Mouse (Mus musculus) layer of hippocampus, adult 9-11 months (tissue): ENCODE data around the gene Acot11.
A peak's percentile ranks its signal among the peaks of the same experiment; 100 is the strongest.

Experiments used
- DNase-seq: peaks from one replicate; pipeline ENCODE4 v3.0.0; 2022

Gene Acot11

DNA sequence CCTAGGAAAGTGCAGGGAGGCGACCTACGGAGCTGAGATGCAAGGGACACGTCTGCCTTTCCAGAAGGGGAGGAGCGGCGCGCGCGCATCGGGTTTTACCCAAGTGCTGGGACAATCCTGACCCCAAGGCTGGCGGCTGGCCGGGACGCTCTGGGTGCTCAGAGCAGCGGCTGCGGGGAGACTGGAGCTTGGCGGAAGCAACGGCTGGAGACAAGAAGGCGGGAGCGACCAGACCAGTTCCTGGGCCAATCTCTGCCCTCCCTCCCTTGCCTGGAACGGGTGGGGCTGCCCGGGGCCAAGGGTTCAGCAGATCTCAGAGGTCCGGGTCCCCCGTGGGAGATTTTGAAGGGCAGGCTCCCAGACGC, at the start of gene Acot11:
TSS of gene Acot11 (minus strand) at position 89 of the 365 bp plus-strand sequence.
- no peak for DNase-seq

DNA sequence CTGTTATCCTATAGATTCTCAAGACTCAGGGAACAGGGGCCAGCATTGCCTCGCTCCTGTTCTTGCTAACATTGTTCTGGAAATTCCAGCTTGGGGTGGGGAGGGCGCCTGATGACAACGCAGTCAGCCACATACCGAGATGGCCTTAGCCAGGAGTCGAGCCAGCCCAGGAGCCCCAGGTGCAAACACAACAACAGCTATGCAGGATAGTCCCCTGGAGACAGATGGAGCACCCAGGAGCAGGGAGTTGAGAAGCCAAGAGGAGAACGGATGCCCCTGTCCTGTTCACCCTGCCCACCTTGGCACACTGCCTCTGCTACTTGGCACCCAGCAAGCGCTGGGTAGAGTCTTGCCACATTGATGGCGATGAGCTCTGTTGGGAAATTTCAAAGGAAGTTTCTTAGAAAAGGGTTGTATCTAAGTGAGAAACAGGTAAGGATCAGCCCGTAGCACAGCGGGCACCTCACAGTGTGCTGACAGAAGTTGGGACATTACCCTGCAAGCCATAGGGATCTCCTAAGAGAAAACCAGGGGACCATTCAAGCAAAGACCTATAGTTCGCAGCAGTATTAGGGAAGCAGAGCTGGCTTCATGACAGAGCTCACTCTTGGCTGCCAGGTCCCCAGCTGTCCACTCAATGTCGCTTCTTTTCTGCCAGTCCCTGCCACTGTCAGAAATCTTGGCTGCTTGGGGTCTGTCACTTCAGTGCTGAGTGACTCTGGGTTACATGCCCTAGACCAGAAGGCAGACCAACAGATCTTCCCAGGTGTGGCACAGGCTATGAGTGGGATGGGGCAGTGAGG, 43.7 kb upstream of the Acot11 start:
- DNase-seq = no peak

DNA sequence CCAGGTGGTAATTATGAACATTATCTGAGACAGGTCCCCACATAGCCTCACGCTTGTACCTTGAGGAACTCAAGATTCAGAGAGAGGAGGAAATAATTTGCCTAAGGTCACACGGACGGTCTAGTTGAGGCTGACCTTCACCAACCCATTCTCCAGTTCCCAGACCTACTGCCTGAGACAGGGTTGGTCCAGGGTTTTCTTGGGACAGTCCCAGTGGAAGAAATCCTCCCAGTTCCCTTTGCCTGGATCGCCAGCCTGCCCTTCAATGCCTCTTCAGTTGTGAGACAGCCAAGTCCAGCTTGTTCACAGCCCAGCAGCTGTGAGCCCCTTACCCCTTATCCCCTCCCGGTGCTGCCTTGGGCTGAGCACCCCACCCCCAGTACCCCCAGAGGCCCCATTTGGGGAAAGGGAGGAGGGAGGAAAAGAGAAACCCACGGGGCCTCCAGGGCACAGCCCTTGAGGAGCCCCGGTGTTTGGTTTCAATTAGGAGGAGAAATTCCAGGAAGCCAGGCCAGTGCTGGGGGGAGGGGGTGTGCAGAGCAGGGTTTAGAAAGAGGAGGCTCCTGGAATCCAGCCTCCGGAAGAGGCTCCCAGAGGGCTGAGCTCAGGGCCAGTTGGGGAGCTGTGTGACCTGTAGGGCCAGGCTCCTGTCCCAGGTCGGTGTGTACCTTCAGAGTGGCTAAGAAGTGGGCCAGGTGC, 42.9 kb upstream of the Acot11 start:
- DNase-seq = no peak

DNA sequence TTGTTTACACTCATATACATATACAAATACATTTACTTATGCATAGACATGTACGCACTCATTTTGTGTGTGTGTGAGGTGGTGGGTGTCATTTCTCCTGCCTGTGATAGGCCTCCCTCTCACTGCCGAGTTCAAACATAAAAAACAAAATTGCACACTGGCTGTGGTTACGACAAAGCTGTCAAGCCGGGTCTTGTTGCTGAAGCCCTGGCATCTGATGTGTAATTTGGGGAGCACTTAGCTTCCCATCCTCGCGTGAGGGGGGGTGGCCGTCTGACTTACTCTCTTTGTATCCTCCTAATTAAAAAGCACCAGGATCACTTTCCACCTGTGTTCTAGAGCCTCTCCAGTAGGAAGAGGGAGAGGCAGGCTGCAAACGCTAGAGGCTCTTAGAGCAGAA, 37.8 kb upstream of the Acot11 start:
- DNase-seq = no peak

DNA sequence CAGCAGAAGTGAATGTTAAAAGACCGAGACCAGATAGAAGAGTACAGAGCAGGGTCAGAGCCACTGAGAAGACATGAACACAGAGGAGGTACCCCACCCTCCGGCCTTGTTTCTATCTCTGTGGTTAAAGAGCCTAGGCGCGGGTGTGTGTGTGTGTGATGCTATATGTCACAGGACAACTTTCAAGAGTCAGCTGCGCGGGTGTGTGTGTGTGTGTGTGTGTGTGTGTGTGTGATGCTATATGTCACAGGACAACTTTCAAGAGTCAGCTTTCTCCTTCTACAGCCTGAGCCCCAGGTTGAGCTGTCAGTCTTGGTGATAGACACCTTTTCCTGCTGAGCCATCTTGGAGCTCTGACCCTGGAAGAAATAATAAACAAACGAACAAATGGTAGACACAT, 37.1 kb upstream of the Acot11 start:
- no peak for DNase-seq

DNA sequence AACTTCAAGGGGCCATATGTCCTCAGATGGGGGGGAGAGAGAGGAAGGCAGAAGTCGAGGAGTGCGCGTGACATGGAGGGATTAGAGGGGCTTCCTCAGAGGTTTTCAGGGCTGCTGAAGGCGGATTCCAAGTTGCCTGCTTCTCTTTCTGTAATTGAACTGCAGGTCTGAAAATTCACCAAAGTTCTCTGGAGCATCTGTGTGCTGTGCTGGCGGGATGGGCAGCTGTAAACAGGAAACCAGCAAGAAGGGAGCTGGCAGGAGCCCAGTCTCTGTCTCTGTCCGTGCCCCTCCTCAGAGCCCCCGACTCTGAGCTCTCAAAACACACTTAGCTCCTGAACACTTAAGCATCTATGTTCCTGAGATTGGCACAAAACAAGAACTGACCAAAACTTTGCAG, 36.5 kb upstream of the Acot11 start:
- DNase-seq = no peak

DNA sequence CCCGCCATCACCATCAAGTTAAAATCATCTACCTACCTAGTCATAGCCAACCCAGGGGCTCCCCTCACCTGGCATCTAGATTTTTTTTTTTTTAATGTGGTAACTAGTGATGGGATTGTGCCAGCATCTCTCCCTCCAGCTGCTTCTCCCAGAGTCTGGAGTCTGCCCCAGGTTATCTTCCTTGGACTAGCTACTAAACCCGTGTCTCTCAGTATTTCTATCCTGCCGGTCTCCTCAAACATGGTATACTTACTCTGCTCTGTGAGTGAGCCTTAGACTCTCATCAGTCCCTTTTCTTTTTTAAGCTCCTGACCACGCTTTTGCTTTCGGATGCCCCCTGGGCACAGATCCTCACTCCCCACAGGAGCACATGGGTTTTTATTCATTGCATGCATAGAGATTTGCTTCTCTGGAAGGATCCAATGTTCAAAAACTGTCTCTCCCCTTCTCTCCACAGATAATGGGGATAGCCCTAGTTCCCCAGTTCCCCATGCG, 35.9 kb upstream of the Acot11 start:
- no peak for DNase-seq

DNA sequence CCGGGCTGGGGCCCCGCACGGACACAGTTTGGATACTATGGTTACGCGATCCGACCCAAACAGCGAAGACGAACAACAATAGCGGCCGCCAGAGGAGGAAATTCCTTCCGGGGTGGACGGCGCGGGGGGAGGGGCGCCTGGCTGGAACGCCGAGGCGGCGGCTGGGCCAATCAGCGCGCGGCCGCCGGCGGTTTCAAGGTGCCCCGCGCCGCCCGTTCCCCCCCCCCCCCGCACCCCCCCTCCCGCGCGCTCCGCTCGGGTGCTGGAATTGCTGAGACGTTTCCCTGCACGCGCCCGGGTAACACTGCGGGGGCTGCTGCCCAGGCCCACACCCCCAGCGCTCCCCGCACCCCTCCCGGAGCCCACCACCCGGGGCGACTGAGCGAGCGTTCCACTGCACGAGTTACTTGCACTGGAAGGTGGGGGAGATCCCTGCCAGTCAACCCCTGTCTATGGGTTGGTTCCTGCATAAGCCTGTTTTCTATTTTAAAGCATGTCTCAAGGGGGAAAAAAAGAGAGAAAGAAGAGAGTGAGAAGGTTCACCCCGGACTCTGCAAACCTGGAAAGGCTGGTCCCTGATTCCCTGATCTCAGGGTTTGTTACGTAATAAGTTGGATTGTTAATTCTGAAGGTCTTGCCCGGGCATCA, 35.3 kb upstream of the Acot11 start:
- peak; percentile 87 for DNase-seq

DNA sequence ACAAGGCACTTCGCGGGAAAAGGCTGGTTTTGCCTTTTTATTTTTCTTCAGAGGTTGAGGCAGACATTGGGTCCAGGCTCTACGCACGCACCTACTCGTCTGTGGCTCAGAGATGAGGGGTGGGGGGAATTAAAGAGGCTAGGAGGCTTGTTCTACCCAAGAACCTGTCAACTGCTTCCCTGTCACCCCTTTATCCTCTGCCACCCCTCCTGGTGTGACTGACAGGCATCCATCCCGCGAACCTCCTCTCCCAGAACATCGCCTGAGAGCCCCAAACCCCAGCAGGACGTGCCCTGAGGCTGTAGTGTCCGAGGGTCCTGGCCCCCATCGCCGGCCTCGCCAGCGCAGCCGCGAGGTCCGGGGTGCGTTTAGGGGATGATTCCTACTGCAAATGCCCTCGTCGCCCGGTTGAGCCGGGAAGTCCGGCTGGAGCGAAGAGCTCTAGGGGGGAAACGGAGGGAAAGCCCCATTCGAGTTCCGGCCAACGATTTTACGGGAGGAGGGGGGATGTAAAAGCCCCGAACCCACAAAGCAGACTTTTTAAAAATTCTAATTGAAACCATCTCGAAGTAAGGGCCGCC, 34.5 kb upstream of the Acot11 start:
- DNase-seq = peak; percentile 16

DNA sequence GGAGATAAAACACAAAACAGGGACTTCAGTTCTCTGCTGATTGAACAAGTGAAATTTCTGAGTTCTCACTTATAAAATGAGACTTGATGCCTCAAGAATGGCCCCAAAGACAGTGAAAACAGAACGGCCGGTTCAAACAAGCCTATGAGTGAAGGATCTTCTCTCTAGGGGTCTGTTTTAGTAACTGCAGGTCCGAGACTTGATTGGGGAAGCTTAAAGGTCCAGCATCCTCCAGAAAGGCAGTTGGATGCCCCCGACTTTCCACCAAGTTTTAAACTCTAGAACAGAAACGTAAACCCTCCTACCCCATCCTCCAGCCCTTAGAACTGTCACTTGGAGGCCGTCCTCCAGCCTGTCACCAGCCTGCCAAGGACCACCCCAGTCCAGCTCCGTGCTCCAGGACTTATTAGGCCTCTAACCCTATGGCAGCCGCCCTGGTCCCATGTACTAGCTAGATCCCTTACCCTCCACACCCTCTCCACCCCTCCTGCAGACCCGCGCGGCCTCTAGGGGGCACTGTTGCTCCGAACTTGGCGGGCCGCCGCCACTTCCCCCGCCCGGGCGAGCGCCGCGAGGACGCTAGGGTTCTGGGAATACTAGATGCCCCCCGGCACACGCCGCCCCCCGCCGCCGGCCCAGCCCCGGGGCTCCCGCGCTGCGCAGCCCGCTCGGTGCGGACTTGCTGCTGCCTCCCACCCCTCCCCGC, 33.9 kb upstream of the Acot11 start:
- DNase-seq = peak; percentile 85

DNA sequence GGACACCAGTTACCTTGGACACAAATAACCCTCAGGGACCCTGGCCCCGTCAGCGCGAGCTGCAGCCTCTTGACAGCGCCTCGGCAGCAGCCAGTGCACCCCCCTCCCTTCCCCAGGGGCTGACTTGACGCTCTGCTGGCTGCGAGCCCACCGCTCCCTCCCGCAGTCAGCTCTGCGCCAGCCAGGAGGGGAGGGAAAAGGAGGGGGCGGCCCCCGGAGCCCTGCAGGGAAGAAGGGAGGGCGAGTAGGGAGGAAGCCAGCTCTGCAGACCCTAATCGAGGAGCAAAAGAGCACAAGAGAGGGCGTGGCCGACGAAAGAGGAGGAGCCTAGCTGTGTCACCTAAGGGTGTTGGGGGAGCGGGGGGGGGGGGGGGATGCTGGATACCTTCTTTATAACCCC, 33.2 kb upstream of the Acot11 start:
- DNase-seq = peak; percentile 64

DNA sequence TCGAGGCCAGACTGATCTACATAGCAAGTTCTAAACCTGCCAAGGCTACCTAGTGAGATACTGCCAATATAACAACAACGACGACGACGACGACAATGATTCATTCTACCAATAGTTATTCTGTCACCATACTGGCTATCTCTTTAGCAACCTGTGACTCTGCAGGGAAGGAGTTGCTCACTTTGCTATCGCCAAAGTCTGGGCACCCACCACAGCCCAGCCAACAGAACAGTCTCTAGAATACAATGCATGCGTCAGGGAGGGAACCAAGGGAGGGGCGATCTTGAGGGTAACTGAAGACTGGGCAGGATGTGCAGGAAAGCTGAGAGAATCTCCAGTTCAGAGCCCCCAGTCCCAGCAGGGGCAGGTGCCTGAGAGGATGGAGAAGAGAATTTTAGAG, 32.6 kb upstream of the Acot11 start:
- DNase-seq = no peak

DNA sequence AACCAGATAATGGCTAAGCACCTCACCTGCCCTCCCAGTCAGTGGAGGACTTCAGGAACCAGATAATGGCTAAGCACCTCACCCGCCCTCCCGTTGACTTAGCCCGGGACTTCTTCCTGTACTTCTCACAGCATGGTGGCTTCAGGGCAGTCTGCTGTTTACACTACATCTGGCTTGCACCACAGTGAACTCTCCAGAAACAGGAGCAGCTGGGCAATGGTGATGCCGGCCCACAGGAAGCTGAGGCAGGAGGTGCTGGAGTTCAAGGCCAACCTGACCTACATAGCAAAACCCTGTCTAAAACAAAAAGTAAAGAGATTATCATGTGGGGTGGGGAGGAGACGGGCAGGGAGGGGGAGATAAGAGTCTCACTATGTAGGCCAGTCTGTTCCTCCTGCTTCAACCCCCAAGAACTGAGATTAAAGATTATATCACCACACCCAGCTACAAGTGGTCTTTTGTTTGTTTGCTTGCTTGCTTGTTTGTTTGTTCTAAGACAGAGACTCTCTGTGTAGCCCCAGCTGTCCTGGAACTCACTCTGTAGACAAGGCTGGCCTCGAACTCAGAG, 25.8 kb upstream of the Acot11 start:
- no peak for DNase-seq

DNA sequence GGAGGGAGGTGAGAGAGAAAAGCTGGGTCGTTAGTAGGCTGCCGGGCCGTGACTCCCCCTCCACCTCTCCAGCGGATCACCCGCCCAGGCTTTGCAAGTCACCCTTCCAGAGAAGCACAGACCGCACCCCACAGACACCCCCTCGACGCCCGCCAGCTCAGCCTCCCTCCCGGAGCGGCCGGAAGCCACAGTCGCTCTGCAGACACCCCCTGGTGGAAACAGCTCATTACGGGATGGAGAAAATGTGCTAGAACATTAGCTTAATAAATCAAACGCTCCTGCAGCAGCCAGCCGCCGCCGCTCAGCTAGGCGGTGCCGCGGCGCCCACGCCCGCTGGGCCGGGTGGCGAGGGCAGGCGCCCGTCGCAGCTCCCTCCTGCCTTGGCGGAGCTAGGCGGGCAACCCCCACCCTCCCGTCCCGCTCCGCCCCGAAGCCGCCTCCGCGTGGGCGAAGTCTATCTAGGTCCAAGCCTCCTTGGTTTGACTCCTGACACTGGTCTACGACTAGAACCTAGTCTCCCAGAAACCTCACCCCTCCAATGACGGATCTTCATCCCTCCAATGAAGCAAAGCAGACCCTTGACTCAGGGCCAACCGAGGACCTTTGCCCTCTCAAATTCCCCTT, 23.1 kb upstream of the Acot11 start:
- DNase-seq = peak; percentile 76

DNA sequence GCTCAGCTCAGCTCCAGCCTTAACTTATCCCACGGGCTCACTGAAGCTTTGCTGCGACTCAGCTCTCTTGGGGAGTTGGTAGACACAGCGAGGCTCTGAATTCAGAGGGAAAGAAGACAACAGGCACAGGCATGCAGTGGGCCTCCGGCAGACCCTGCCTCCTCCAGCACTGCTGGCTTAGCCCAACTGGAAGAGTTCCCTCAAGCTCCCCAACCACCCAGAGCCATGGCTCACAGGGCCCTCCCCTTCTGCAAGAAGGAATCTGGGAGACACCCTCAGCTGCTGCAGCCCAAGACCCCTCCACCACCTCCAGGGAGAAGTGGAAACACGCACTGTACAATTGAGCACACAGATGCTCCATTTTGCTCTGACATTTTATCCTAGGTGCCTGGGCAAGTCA, 20.4 kb upstream of the Acot11 start:
- no peak for DNase-seq

DNA sequence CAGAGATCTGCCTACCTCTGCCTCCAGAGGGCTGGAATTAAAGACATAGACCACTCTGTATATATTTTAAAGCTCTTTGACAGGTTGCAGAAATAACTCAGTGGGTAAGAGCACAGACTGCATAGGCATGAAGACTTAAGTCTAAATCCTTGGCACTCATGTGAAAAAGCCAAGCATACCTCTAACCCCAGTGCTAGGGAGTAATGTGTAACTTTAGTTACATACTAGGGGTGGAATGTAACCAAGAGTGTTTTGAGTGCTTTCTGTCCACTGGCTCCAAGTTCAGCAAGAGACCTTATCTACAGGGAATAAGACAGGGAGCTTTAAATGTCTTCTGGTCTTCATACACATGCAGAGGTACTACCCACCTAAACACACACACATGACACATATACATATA, 14.6 kb upstream of the Acot11 start:
- no peak for DNase-seq

DNA sequence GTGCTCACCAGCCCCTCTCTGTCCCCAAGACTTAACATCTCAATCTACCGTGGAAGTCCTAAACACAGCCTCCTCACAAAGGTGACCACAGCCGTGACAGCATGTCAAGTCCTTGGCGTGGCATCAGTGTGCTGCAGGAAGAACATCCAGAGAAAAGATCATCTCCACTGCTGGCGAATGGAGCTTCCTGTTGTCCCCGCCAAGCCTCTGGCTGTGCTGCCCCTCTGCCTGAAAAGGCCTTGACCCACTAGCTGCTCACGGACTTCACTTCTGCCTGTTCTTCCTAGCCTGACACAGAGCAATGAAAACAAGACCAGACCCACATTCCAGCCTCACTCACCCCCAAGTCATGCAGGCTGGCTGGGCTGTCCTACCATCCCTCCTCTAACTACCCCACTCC, 13.5 kb upstream of the Acot11 start:
- no peak for DNase-seq

DNA sequence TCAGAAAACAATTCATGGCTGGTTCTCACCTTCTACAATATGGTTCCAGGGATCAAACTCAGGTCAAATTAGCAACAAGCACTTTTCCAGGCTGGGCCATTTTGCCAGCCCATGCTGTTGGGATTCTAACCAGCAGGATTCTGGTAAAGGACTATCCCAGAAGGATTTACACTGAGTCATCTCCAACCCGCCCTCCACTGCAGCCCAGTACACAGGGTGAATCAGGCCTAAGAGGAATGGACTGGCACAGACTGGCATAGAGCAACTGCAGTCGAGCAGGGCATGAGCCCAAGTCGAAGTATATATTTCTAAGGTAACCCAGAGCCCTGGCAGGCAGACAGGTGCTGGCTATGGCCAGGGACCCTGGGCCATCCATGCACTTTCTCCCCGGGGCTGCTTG, 12.2 kb upstream of the Acot11 start:
- no peak for DNase-seq

DNA sequence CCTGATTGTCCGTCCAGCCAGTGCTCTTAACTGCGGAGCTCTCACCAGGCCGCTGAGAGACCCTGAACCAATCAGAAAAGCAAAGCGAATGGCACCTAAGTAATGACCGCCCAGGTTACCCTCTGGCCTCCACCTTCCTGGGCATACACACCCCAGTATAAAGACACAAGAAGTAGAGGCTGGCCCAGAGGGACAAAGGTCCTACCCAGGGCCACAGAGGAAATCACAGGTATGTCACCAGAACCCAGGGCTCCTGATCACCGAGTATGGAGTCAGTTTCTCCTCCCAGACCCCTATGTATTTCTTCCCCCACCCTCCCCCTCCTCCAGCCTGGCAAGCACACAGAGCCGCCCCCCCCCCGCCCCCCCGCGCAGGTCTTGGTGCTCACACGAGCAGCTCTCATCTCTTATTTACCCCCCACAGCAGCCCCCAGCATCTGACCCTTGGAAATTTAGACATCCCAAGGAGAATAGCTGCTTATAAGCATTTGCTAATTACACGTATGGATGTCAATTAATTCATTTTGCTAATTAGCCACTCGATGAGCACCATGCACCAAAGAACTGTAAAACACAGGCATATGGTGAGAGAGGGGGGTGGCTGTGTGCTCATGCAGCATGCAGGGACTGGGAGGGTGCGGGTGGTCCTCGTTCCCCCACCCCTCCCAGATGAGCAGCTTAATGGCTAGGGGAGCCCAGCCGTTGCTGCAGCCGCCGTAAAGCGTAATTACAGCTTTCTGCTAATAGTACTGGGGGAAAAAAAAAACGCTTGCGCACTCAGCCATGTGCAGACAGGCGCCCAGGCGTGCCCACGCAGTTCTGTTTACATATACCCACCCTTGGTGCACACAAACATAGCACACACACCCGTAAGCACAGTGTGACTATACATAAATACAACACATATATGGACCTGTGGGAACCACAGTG, 10.9 kb upstream of the Acot11 start:
- DNase-seq = peak; percentile 44

DNA sequence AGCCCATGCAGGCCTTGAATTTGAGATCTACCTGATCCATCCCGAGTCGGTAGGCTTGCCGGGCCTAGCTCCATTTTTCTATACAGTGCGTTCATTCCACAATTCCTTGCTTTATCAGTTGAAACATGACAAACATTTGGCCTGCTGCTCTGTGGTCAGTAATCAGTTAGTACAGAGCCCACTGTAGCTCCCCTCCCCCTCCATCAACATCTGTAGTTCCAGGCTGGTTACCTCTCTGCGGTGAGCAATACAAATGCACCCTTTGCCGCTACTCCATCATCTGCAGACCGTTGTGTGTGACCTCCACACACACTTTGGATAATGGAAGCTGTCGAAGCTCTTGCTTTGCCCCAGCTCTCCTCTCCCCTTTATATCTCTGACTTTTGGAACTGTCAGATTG, 6.4 kb upstream of the Acot11 start:
- no peak for DNase-seq

DNA sequence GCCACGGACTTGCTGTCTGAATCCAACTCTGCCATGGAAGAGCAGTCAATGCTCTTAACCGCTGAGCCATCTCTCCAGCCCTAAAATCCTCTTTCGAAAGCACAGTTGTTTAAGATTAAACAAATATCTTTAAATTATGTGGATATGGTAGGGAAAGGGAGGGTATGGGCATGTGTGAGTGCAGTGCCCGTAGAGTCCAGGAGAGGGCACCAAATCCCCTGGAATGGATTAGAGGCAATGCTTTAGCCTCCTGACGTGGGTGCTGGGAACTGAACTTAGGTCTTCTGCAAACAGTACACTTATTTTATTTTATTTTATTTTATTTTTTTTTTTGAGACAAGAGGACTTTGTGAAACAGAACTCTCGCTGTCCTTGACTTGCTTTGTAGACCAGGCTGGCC, 5.2 kb upstream of the Acot11 start:
- DNase-seq = no peak
